Mouse (Mus musculus) mouse trophoblast stem cell (cell line): ENCODE measurements around the gene Olfr1219.

Experiments
- in situ Hi-C, 2 experiments: fragments of 300-500 bp; cut with MseI, MboI; formaldehyde crosslinking; loops; 2 replicates in 1 of 2; 3 replicates in 1 of 2; pipeline ENCODE4 v1.15.1; 2025

The Olfr1219 gene

GRCm38 (mm10) chr2:89083413-89083812, at the start of gene Olfr1219:
Gene Olfr1219 (minus strand): TSS chr2:89083513.
- in situ Hi-C loops = no loop called here

- in situ Hi-C loops = no loop called here
Observed at GRCm38 (mm10) chr2:89132954-89133353, 49.6 kb upstream of the Olfr1219 start, which contains the start of gene Olfr1222. Gene Olfr1222 (minus strand): TSS chr2:89133054.

- in situ Hi-C loops = no loop called here
Observed at GRCm38 (mm10) chr2:89117183-89117582, 33.9 kb upstream of the Olfr1219 start, which contains the start of gene Olfr1221. Gene Olfr1221 (minus strand): TSS chr2:89117283.

GRCm38 (mm10) chr2:89106735-89107134, 23.4 kb upstream of the Olfr1219 start, which contains the start of gene Olfr1220:
Gene Olfr1220 (minus strand): TSS chr2:89106835.
- in situ Hi-C loops = no loop called here

GRCm38 (mm10) chr2:89105651-89106050, 22.3 kb upstream of the Olfr1219 start:
- in situ Hi-C loops = no loop called here

GRCm38 (mm10) chr2:89093848-89094247, 10.5 kb upstream of the Olfr1219 start:
- in situ Hi-C loops = no loop called here

- in situ Hi-C loops = no loop called here
Observed at GRCm38 (mm10) chr2:89081487-89081886, 1.8 kb downstream of the Olfr1219 start.

GRCm38 (mm10) chr2:89061087-89061486, 22.2 kb downstream of the Olfr1219 start, which contains the start of gene Olfr1218:
Gene Olfr1218 (minus strand): TSS chr2:89061187.
- in situ Hi-C loops = no loop called here

- in situ Hi-C loops = no loop called here
Observed at GRCm38 (mm10) chr2:89031965-89032364, 51.3 kb downstream of the Olfr1219 start, which contains the start of gene Olfr1217. Gene Olfr1217 (minus strand): TSS chr2:89032065.
